Mouse (Mus musculus) CH12.LX (cell line): ENCODE measurements around the gene Gapdhs. TPM values are rescaled to one million over a fixed set of nuclear protein-coding genes. Genes with fewer than 3 reads are reported as not detected.

ENCODE experiments used
- DNase-seq: peaks from one replicate; pipeline ENCODE4 v3.0.0-alpha.2; 2013; ENCODE audit errors: extremely low read depth
- H3K27ac ChIP-seq: 2 replicates; pipeline ENCODE4 v1.5.1; 2012; ENCODE audit warnings: low read depth, mild to moderate bottlenecking, control low read depth, moderate library complexity; ENCODE audit not compliant: insufficient read depth
- H3K27me3 ChIP-seq: replicated peaks from 2 replicates; pipeline ENCODE3; 2012; ENCODE audit warnings: inconsistent platforms
- H3K36me3 ChIP-seq, 2 experiments: replicated peaks in 1 of 2; 2 replicates each; pipeline versions ENCODE3 to v1.6.1; 2012; ENCODE audit warnings: inconsistent platforms in 1 of 2, low read length in 1 of 2, mild to moderate bottlenecking in 1 of 2, mixed read lengths in 1 of 2, moderate library complexity in 1 of 2; ENCODE audit not compliant: control insufficient read depth in 1 of 2, insufficient read depth in 1 of 2
- H3K4me1 ChIP-seq, 2 experiments: 2 replicates each; pipeline ENCODE4 v1.6.1; 2012; ENCODE audit warnings: inconsistent platforms in 1 of 2, moderate library complexity in 1 of 2; ENCODE audit not compliant: insufficient read depth in 2 of 2, control insufficient read depth in 1 of 2
- H3K4me2 ChIP-seq: 2 replicates; pipeline ENCODE4 v1.6.1; 2012; ENCODE audit warnings: low read depth, mild to moderate bottlenecking, control low read depth; ENCODE audit not compliant: poor library complexity, insufficient read depth, severe bottlenecking
- H3K4me3 ChIP-seq, 3 experiments: fragments of 150-350 bp in 1 of 3; sonication (generic) in 1 of 3; replicated peaks in 1 of 3; 2 replicates each; pipeline versions ENCODE3 to v1.5.1; 2011 to 2012; ENCODE audit warnings: low read depth in 2 of 3, low read length in 2 of 3, mild to moderate bottlenecking in 2 of 3, moderate library complexity in 2 of 3, control low read depth in 1 of 3, improper control_type of control experiment in 1 of 3, inconsistent platforms in 1 of 3, mixed read lengths in 1 of 3; ENCODE audit not compliant: poor library complexity in 1 of 3
- H3K79me2 ChIP-seq: replicated peaks from 2 replicates; pipeline ENCODE4 v1.6.1; 2012; ENCODE audit warnings: mild to moderate bottlenecking, moderate library complexity; ENCODE audit not compliant: control insufficient read depth, poor library complexity, insufficient read depth, severe bottlenecking; ENCODE audit errors: extremely low read depth
- H3K9ac ChIP-seq: 2 replicates; pipeline ENCODE4 v1.6.1; 2012; ENCODE audit warnings: low read depth, mild to moderate bottlenecking, control low read depth, moderate library complexity; ENCODE audit not compliant: insufficient read depth
- H3K9me3 ChIP-seq: replicated peaks from 2 replicates; pipeline ENCODE3; 2012; ENCODE audit warnings: low read length, inconsistent platforms, mixed read lengths
- BHLHE40 ChIP-seq: IDR thresholded peaks from 2 replicates; pipeline ENCODE4 v1.6.1; 2011; ENCODE audit warnings: mild to moderate bottlenecking, low read depth, low read length, improper control_type of control experiment
- CHD1 ChIP-seq: IDR thresholded peaks from 2 replicates; pipeline ENCODE4 v1.6.1; 2012; ENCODE audit warnings: low read depth, low read length, improper control_type of control experiment, inconsistent platforms
- CHD2 ChIP-seq: IDR thresholded peaks from 2 replicates; pipeline ENCODE4 v1.6.1; 2011; ENCODE audit warnings: low read length, improper control_type of control experiment
- CTCF ChIP-seq, 2 experiments: IDR thresholded peaks in 1 of 2; conservative IDR thresholded peaks in 1 of 2; 2 replicates each; pipeline ENCODE4 v1.5.1; 2011 to 2012; ENCODE audit warnings: low read depth in 2 of 2, low read length in 2 of 2, improper control_type of control experiment in 1 of 2, inconsistent platforms in 1 of 2, mild to moderate bottlenecking in 1 of 2, moderate library complexity in 1 of 2
- E2F4 ChIP-seq: IDR thresholded peaks from 2 replicates; pipeline ENCODE4 v1.6.1; 2011; ENCODE audit warnings: low read depth, low read length, improper control_type of control experiment; ENCODE audit not compliant: insufficient replicate concordance
- ELF1 ChIP-seq: IDR thresholded peaks from 2 replicates; pipeline ENCODE4 v1.6.1; 2014; ENCODE audit warnings: low read depth, mild to moderate bottlenecking, inconsistent platforms, low read length, improper control_type of control experiment
- EP300 ChIP-seq: IDR thresholded peaks from 2 replicates; pipeline ENCODE4 v1.6.1; 2011; ENCODE audit warnings: low read length, improper control_type of control experiment
- ETS1 ChIP-seq: conservative IDR thresholded peaks from 2 replicates; pipeline ENCODE4 v1.6.1; 2012; ENCODE audit warnings: low read depth, mild to moderate bottlenecking, inconsistent platforms, low read length, improper control_type of control experiment, moderate library complexity
- GABPA ChIP-seq: IDR thresholded peaks from 2 replicates; pipeline ENCODE4 v1.6.1; 2012; ENCODE audit warnings: low read depth, low read length, improper control_type of control experiment, inconsistent platforms; ENCODE audit not compliant: insufficient replicate concordance
- HCFC1 ChIP-seq: IDR thresholded peaks from 2 replicates; pipeline ENCODE4 v1.6.1; 2012; ENCODE audit warnings: low read depth, mild to moderate bottlenecking, inconsistent platforms, low read length, improper control_type of control experiment
- IRF4 ChIP-seq: IDR thresholded peaks from 2 replicates; pipeline ENCODE4 v1.6.1; 2014; ENCODE audit warnings: low read depth, mild to moderate bottlenecking, inconsistent platforms, low read length, improper control_type of control experiment
- JUN ChIP-seq: IDR thresholded peaks from 2 replicates; pipeline ENCODE4 v1.6.1; 2011; ENCODE audit warnings: low read depth, mild to moderate bottlenecking, low read length, improper control_type of control experiment, moderate library complexity; ENCODE audit not compliant: insufficient read depth
- JUND ChIP-seq: conservative IDR thresholded peaks from 2 replicates; pipeline ENCODE4 v1.6.1; 2011; ENCODE audit warnings: low read depth, low read length, improper control_type of control experiment
- KAT2A ChIP-seq: IDR thresholded peaks from 2 replicates; pipeline ENCODE4 v1.6.1; 2012; ENCODE audit warnings: low read length, improper control_type of control experiment, inconsistent platforms; ENCODE audit not compliant: insufficient replicate concordance
- MAFK ChIP-seq: IDR thresholded peaks from 2 replicates; pipeline ENCODE4 v1.6.1; 2011; ENCODE audit warnings: low read length, improper control_type of control experiment; ENCODE audit not compliant: insufficient replicate concordance
- MAX ChIP-seq: IDR thresholded peaks from 2 replicates; pipeline ENCODE4 v1.6.1; 2011; ENCODE audit warnings: low read length, improper control_type of control experiment
- MAZ ChIP-seq: IDR thresholded peaks from 2 replicates; pipeline ENCODE4 v1.6.1; 2012; ENCODE audit warnings: low read depth, mild to moderate bottlenecking, inconsistent platforms, low read length, improper control_type of control experiment, moderate library complexity
- MEF2A ChIP-seq: IDR thresholded peaks from 2 replicates; pipeline ENCODE4 v1.6.1; 2014; ENCODE audit warnings: low read depth, mild to moderate bottlenecking, inconsistent platforms, low read length, improper control_type of control experiment, borderline replicate concordance
- MXI1 ChIP-seq: IDR thresholded peaks from 2 replicates; pipeline ENCODE4 v1.6.1; 2011; ENCODE audit warnings: mild to moderate bottlenecking, low read depth, low read length, improper control_type of control experiment
- MYC ChIP-seq: IDR thresholded peaks from 2 replicates; pipeline ENCODE4 v1.6.1; 2011; ENCODE audit warnings: low read depth, mild to moderate bottlenecking, improper control_type of control experiment, low read length
- NELFE ChIP-seq: IDR thresholded peaks from 2 replicates; pipeline ENCODE4 v1.6.1; 2011; ENCODE audit warnings: low read depth, low read length, improper control_type of control experiment
- NRF1 ChIP-seq: IDR thresholded peaks from 2 replicates; pipeline ENCODE4 v1.6.1; 2014; ENCODE audit warnings: low read depth, mild to moderate bottlenecking, inconsistent platforms, low read length, improper control_type of control experiment, moderate library complexity
- PAX5 ChIP-seq: IDR thresholded peaks from 2 replicates; pipeline ENCODE4 v1.6.1; 2012; ENCODE audit warnings: low read length, inconsistent platforms, mixed read lengths
- POLR2A ChIP-seq: IDR thresholded peaks from 2 replicates; pipeline ENCODE4 v1.6.1; 2011; ENCODE audit warnings: low read depth, mild to moderate bottlenecking, improper control_type of control experiment, low read length
- POLR2AphosphoS2 ChIP-seq: IDR thresholded peaks from 2 replicates; pipeline ENCODE4 v1.6.1; 2011; ENCODE audit warnings: low read depth, low read length, improper control_type of control experiment
- RAD21 ChIP-seq: IDR thresholded peaks from 2 replicates; pipeline ENCODE4 v1.6.1; 2011; ENCODE audit warnings: low read depth, mild to moderate bottlenecking, low read length, improper control_type of control experiment, moderate library complexity
- RCOR1 ChIP-seq: conservative IDR thresholded peaks from 2 replicates; pipeline ENCODE4 v1.6.1; 2012; ENCODE audit warnings: low read depth, mild to moderate bottlenecking, inconsistent platforms, low read length, improper control_type of control experiment
- SIN3A ChIP-seq: IDR thresholded peaks from 2 replicates; pipeline ENCODE4 v1.6.1; 2012; ENCODE audit warnings: low read length, improper control_type of control experiment, inconsistent platforms
- SMC3 ChIP-seq: IDR thresholded peaks from 2 replicates; pipeline ENCODE4 v1.6.1; 2011; ENCODE audit warnings: low read depth, low read length, improper control_type of control experiment
- TBP ChIP-seq: conservative IDR thresholded peaks from 2 replicates; pipeline ENCODE4 v1.6.1; 2011; ENCODE audit warnings: low read depth, low read length, improper control_type of control experiment
- TCF12 ChIP-seq: IDR thresholded peaks from 2 replicates; pipeline ENCODE4 v1.6.1; 2014; ENCODE audit warnings: low read depth, mild to moderate bottlenecking, inconsistent platforms, low read length, improper control_type of control experiment
- UBTF ChIP-seq: IDR thresholded peaks from 2 replicates; pipeline ENCODE4 v1.6.1; 2012; ENCODE audit warnings: low read depth, mild to moderate bottlenecking, inconsistent platforms, low read length, improper control_type of control experiment, moderate library complexity
- USF1 ChIP-seq: IDR thresholded peaks from 2 replicates; pipeline ENCODE4 v1.6.1; 2014; ENCODE audit warnings: low read depth, mild to moderate bottlenecking, inconsistent platforms, low read length, improper control_type of control experiment
- USF2 ChIP-seq: conservative IDR thresholded peaks from 2 replicates; pipeline ENCODE4 v1.6.1; 2011; ENCODE audit warnings: low read depth, low read length, improper control_type of control experiment
- ZC3H11A ChIP-seq: IDR thresholded peaks from 2 replicates; pipeline ENCODE4 v1.6.1; 2012; ENCODE audit warnings: low read depth, mild to moderate bottlenecking, inconsistent platforms, low read length, improper control_type of control experiment
- ZKSCAN1 ChIP-seq: IDR thresholded peaks from 2 replicates; pipeline ENCODE4 v1.6.1; 2012; ENCODE audit warnings: low read depth, inconsistent platforms, low read length, improper control_type of control experiment, borderline replicate concordance
- ZMIZ1 ChIP-seq: IDR thresholded peaks from 2 replicates; pipeline ENCODE4 v1.6.1; 2012; ENCODE audit warnings: low read depth, mild to moderate bottlenecking, inconsistent platforms, low read length, improper control_type of control experiment
- ZNF384 ChIP-seq: IDR thresholded peaks from 2 replicates; pipeline ENCODE4 v1.6.1; 2012; ENCODE audit warnings: low read depth, low read length, improper control_type of control experiment, inconsistent platforms
- dilution Hi-C: fragments of 300-500 bp; cut with MboI; formaldehyde crosslinking; loops from 2 replicates; pipeline ENCODE4 v1.14.3; 2020; ENCODE audit warnings: low sequenced_read_pairs; ENCODE audit not compliant: extremely low pct_unique_long_range_greater_than_20kb, extremely low pct_ligation_motif_present
- in situ Hi-C: fragments of 300-500 bp; cut with MboI; formaldehyde crosslinking; loops from 3 replicates; pipeline ENCODE4 v1.14.3; 2019; ENCODE audit warnings: low sequenced_read_pairs, low pct_ligation_motif_present, low pct_unique_long_range_greater_than_20kb, mixed read lengths
- polyA plus RNA-seq: library from polyadenylated mRNA; unstranded; fragments of >175 nt; gene quantifications from 2 replicates; pipeline ENCODE4 v1.2.1, GENCODE M21; 2012; ENCODE audit warnings: low read depth; ENCODE audit not compliant: insufficient read length
- total RNA-seq, 2 experiments: library from RNA; depleted of rRNA; stranded (reverse); fragments of 300-350 nt in 1 of 2; fragments of >200 nt in 1 of 2; gene quantifications; 2 replicates each; pipeline ENCODE4 v1.2.3; 2012 to 2014

The Gapdhs gene
- total and polyA plus RNA-seq, 3 experiments = 0.89 to 1.7 TPM; not detected in 1

GRCm38 (mm10) chr7:30729396-30730063 is 14.0 kb downstream of the Gapdhs start, which contains the start of gene Tmem147:
Tmem147 (minus strand) TSS chr7:30729540.
- Histone ChIP-seq H3K9me3 (no peaks in the 10 kb centered on the region), H3K79me2 (no peaks in the 10 kb centered on the region), H3K36me3 (peaks cover 19 to 70% of the 10 kb centered on the region in 2 experiments), H3K27me3 (no peaks in the 10 kb centered on the region), H3K4me1 (peaks cover 15 to 55% of the 10 kb centered on the region in 2 experiments; a peak in 3 of 4 replicates), H3K4me3 (peak within 1 kb of the TSS; percentile 67 to 78 (median 73)), H3K27ac (peak within 1 kb of the TSS; percentile 90), H3K9ac (peak within 1 kb of the TSS; percentile 77), H3K4me2 (peak within 1 kb of the TSS; percentile 91)
- TF ChIP-seq ETS1 = peak; percentile 44
- TF ChIP-seq NRF1 = peak; percentile 76
- TF ChIP-seq TCF12 = peak; percentile 84
- no peak for TF ChIP-seq UBTF
- TF ChIP-seq CHD1 = no peak
- no peak; the same call in 1 of the 2 replicates for TF ChIP-seq MYC
- TF ChIP-seq MAZ = 0 out of 2 replicates have a peak, but pooled peaks have one; percentile 51
- no peak for TF ChIP-seq USF2
- TF ChIP-seq CTCF (conservative IDR thresholded peaks at IDR 0.05 in 1 of 2, IDR thresholded peaks at IDR 0.05 in 1 of 2; ENCODE audit: low read depth in 2 of 2, low read length in 2 of 2) = peak in 1 of 2 experiments; percentile 65; a peak in 2 of 4 replicates
- peak; percentile 76 for TF ChIP-seq POLR2A
- TF ChIP-seq BHLHE40 = peak; percentile 77
- TF ChIP-seq RCOR1 = no peak
- TF ChIP-seq SIN3A = peak; percentile 90
- no peak for TF ChIP-seq PAX5
- no peak; the same call in 1 of the 2 replicates for TF ChIP-seq CHD2
- peak; percentile 80 for TF ChIP-seq ELF1
- peak; percentile 98 for TF ChIP-seq HCFC1
- no peak for TF ChIP-seq ZKSCAN1
- peak; percentile 96 for TF ChIP-seq KAT2A
- no peak for TF ChIP-seq EP300
- TF ChIP-seq NELFE = peak; percentile 77
- TF ChIP-seq POLR2AphosphoS2 = no peak; the same call in 1 of the 2 replicates
- TF ChIP-seq RAD21 = peak; percentile 31; the same call in 1 of the 2 replicates
- TF ChIP-seq SMC3 = peak; percentile 53
- peak; percentile 71; the same call in 1 of the 2 replicates for TF ChIP-seq MEF2A
- TF ChIP-seq MAX = peak; percentile 77
- peak; percentile 92 for TF ChIP-seq MXI1
- no peak for TF ChIP-seq JUND
- TF ChIP-seq MAFK = no peak
- no peak for TF ChIP-seq E2F4
- peak; percentile 71; the same call in 1 of the 2 replicates for TF ChIP-seq GABPA
- no peak for TF ChIP-seq ZNF384
- 0 out of 2 replicates have a peak, but pooled peaks have one; percentile 58 for TF ChIP-seq IRF4
- no peak for TF ChIP-seq ZC3H11A
- no peak for TF ChIP-seq TBP
- TF ChIP-seq USF1 = no peak
- TF ChIP-seq JUN = no peak
- TF ChIP-seq ZMIZ1 = no peak
- dilution Hi-C loops (no loop called here), in situ Hi-C loops (no loop called here)
- DNase-seq = peak; percentile 95
